Mouse (Mus musculus) A20 (cell line): Measurements from ENCODE around the gene Rpl4.
"Not testable (repeated sequence)": the region's sequence is repeated elsewhere in the genome, so short reads cannot be mapped to it uniquely, and the experiment has no call there.

Source experiments
- DNase-seq: peaks from one replicate; pipeline ENCODE4 v3.0.0-alpha.2; 2011; ENCODE audit warnings: low read depth, low spot score

Gene Rpl4

DNA sequence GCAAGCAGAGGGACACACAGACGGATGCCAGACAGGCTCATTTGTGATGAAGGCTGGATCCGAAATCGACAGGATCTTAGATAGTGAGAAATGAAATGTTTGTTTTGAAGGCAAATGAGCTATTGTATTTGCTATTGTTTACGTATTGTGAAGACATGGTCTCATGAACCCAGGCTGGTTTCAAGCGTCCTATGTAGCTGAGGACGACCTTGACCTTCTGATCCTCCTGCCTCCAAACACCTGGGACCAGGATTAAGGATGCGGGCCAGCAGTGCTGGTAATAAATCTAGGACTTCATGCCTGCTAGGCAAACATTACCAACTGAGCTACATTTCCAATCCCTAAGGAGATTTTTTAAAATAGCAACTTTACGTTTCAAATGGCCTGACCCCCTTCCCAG is 24.3 kb downstream of the Rpl4 start:
- DNase-seq = no peak

DNA sequence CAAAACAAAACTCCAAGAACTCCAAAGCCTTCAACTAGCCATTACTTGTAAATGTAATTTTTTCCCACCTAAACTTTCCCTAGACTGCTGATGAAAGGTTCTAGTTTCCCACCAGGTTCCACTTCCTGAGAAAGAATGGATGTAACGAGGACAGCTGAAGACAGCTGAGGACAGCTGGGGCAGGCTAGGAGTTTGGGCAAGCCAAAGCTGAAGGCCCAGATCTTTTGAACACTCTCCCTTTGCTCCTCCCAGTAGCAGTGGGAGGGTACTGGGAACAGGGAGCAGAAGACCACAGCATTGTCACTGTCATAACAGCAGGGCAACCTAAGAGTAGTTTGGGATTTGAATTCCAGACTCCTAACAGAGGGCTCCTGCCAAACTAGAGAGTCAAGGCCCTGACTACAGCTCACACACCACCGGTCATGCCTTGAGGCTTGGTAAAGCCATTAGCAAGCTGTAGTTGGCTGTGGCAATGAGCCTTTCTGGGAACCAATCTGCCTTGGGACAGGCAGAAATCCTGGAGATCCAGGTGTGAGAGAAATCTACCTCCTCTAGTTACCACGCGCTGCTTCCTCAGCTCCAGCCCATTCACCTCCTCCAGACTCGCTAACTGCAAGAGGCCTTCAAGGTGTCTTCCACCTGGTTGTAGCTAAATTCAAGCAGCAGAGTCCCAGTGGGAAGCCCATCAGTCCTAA is 25.0 kb downstream of the Rpl4 start:
- no peak for DNase-seq

DNA sequence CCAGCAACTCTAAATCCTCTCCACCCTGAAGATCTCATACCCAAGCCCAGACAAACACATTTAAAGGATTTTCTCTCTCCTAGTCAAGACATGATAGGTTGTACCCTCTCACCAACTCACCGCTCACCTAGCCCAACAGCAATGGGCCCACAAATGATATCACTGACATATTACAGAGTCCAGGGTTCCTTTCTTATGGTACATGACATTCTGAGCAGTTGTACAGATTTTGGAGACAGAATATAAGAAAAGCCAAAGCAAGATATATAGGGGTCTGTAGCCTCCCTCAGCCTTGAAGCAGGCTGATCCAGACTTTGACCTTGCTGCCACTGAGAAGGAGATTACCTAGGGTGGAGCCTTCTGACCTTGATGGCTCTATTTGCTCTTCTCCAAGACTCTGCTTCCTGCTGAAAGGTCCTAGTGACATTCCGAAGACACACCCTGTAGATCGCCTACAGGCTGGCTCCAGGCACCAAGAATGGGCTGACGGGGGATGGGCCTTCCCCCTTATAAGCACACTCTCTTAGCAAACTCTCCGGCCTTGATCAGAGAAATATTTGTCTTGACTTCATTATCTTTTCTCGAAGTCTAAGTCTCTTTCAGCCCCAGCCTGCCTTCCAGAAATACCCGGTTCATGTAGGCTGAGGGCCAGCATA is 25.7 kb downstream of the Rpl4 start:
- DNase-seq = not testable (repeated sequence)

DNA sequence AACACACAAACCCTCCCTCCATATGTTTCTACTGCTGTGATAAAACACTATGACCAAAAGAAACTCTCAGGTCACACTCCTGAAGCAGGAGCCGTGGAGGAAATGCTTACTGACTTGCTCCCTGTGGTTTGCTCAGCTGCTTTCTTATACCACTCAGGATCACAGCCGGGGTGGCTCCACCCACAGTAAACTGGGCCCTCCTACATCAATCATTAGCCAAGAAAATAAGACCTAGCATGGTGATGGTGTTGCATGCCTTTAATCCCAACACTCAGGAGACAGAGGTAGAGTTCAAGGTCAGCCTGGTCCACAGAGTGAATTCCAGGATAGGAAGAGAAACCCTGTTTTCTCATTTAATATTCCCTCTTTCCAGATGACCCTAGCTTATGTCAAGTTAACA is 26.7 kb downstream of the Rpl4 start:
- DNase-seq = no peak

DNA sequence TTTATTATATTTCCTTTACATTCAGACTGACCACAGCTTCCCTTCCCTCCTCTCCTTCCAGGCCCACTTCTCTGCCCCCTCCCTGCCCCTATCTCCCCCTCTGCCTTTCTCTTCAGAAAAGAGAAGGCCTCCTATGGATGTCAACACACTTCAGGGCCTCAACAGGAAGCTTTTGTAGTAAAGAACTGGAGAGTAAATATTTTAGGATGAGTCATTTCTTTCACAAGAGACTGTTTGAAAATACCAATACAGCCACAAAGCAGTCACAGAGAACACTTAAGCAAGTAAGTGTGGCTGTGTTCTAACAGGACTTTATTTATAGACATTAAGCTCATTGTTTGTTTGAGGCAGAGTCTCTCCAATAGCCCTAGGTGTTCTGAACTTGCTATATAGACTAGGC is 29.2 kb downstream of the Rpl4 start:
- DNase-seq = no peak

DNA sequence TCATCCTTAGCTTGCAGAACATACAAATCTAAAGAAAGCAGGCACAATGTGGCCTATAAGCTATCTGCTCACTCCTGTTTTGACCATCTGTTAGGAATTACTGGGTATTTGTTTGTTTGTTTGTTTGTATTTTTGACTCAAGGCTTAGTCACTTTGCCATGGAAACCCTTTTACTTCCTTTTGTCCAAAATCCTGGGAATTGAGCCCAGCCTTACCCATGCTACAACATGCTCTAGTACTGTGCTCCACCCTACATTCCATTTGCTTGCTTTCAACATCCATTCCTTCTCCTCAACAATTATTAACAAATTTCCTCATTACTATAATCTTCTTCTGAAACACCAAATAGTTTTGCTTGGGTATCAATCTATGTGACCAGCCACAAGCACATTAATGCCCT is 29.7 kb downstream of the Rpl4 start:
- no peak for DNase-seq

DNA sequence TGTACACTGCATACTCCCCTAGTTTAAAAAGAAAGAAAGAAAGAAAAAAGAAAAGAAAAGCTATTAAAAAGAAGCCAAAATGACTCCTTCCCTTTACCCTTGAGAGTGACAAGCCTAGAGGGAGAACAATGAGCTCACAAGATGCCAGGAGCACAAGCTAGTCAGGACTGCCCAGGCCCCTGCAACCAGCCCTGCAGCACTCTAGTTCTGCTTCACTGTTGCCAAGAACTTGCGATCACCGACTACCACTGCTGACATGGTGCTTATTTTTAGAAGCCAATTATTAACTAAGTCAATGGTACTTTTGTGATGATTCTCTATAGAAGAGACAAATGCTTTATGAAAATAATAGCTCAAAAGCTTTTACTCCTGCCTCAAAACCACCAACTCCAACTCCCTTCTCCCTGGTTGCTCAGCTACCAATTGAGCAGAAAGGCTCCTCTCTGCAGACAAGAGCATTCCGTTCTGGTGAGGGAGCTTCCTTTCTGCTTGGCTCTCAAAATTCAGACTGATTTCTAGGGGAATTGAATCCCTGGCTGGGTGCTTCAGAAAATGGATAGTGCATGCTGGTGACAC is 34.4 kb downstream of the Rpl4 start:
- DNase-seq = no peak

DNA sequence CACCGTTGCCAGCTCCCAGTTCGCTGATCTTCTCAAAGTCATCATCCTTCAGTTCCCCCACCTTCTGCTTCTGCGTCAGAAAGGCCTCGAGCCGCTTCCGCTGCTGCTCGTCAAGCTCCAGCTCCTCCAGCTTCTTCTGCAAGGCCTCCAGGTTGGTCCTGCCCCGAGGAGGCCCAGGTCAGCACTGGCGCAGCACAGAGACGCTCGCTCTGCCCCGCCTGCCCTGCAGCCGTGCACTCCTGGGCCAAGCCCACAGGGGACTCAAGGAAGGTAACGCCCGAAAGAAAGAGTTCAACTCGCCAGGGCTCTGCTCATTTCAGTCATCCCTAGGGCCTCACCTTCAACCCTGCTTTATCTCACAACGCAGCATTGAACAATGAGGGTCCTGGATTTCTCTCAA is 41.3 kb downstream of the Rpl4 start:
- no peak for DNase-seq

DNA sequence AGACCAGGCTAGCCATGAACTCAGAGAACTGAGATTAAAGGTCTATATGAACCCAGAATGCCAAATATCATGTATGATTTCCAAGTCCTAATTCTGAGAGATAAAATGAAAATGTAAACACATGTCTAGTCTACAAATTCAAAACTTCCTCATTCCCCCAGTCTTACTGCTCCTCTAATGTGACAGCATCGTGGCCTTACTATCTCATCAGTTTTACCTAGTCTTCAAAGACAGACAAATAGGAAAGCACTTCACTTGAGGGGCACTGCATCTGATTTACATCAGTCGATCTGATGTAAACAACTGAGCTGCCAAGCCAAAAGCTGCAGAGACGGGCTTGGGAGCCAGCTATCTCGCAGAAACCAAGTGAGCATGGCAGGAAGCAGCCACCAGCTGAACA is 42.9 kb downstream of the Rpl4 start:
- DNase-seq = no peak

DNA sequence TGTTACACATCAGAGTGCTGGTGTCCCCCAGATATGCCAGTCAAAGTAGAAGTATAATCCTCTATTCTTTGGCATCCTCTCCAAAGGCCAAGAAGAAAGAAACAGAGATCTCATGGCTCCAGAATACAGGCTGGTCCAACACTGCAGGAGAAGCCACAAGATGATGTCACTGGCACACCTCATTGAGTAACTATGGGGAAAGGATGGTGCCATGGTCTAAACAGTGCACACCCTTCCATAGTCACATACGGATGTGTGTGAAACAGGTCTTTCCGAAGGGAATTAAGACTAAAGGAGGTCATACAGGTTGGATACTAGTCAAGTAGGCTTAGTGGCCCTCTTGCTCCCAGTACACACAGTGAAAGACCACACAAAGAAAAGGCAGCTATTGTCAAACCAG is 43.5 kb downstream of the Rpl4 start:
- DNase-seq = no peak

DNA sequence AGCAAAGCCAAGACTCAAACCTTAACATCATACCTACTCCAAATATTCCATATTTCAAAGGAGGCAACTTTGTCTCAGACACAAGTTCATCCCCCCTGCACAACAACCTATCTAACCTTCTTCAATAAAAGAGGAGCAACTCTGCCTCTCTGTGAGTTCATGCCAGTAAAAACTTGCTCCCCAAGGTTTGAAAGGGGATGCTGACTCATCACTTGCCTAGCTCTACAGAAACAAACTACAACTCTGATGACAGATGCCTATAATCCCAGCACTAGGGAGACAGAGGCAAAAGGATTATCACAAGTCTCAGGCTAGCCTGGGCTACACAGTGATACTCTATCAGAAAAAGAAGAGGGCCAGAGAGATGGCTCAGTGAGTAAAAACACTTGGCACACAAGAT is 44.7 kb downstream of the Rpl4 start:
- DNase-seq = no peak

DNA sequence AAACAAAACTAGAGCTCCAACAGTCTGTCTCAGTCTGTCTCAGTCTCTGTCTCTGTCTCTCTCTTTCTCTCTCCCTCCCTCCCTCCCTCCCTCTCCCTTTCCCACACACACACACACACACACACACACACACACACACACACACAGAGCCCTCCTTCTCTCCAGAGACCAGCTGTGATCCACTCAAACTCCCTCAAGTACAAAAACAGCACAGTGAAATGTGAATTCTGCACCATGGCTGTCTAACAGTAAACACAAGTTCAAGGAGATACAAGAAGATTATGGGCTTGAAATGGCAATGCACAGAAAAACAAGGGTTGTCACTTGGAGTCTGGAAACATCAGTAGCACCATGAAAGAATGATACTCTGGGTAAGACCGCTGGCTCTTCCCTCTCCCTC is 46.1 kb downstream of the Rpl4 start:
- DNase-seq = no peak

DNA sequence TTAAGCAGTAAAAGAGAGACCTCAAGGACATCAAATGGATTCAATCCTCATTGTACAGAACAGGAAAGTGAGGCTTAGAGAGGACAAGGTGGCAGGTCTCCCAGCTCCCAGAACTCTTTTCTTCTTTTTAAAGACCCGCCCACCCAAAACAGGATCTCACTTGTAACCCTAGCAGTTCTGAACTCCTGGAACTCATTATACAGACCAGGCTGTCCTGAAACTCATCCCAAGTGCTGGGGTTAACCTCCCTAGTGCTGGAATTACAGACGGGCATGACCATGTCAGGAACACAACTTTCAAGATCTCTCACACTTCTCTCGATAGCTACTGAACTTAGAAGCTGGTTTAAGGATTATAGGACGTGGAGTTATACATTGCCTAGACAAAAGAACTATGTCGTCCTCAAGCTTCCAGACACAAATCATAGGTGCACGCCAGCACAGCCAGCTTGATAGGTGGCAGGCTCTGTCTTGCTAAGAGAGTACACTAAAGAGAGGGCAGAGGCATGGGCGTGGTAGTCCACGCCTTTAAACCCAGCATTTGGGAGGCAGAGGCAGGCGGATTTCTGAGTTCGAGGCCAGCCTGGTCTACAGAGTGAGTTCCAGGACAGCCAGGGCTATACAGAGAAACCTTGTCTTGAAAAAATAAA is 46.7 kb downstream of the Rpl4 start:
- DNase-seq = no peak

DNA sequence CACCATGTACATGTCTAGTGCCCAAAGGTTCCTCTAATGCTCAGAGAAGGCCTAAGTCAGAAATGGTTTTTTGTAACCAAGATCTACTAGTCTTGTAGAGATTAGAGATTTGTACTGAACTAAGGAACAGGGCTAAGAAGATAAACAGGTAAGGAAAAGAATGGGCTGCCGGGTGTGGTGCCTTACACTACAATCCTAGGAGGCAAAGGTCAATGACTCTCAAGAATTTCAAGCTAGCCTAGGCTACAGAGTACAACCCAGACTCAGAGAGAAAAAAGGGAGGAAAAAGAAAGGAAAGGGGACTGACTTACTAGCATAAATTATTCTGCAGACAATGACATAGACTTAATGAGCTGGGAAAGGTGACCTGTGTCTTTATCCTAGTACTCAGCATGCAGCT is 47.4 kb downstream of the Rpl4 start:
- DNase-seq = no peak

DNA sequence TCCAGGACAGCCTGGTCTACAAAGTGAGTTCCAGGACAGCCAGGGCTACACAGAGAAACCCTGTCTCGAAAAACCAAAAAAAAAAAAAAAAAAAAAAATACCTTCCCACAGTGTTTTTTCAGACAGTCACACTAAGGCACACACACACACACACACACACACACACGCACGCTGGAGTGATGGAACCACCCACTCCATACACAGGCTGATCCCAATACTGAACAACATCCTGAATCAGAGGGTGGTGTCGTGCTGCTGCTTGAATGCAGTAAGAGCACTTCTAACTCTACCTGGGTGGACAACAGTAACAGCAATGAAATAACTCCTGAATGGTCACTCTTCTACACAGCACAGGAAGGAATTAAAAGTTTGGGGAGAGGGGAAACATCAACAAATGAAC is 48.3 kb downstream of the Rpl4 start:
- no peak for DNase-seq

DNA sequence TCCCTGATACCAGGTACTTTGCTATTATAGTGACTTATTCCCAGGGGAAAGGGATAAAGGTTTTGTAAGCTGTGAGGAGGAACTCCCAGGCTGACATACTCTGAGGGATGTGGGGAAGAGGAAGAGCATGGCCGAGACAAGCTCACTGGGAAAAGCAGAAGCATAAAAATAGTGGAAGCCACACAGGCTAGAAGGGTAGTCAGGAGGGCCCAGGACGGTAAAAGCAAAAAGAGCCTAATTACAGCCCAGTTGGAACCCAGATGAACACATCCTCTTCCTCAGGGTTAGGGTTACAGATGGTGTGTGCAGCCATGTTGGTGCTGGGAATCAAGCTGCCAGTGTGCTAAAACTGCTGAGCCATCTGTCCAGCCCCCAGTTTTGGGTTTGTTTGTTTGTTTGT is 48.9 kb downstream of the Rpl4 start:
- DNase-seq = no peak

DNA sequence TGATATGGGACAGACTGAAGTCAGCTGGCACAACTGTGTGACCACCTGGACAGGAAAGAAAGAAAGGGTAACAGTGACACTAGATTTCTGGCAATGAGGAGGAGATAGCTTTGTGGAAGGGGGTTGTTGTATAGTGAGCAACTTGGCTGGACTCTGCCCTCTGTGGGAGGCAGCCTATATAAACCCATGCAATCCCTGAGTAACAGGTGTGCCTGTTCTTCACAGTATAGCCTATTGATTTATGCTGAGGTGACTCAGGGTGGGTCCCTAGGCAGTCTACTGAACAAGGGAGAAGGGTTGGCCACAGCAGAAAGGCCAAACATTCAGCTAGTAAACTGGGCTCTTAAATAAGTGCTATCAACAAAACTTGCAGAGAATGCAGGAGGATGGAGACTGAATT is 52.6 kb downstream of the Rpl4 start:
- DNase-seq = no peak

DNA sequence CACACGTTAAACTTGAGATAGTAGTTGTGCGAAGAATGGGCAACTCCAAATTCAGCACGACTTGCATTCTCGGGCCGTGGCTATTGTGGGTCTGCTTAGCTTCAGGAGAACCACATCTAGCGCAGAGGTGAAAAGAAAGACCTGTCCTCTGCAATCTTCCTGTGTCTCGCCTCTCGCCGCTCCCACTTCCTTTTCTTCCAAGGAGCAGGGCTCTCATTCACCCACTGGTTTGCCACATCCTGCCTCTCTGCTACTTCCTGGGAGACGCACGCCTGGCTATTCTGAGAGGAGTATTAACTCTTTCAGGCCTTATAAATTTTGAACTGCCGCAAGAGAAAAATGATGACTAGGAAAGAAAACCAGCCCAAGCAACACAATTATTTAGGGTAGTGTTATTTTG is 54.6 kb downstream of the Rpl4 start:
- no peak for DNase-seq
